11 mouse cellular contexts compared by ENCODE assay signal in genomic region chr2:49621234-49621633, GRCm38 (mm10). TPM values are rescaled to one million over a fixed set of nuclear protein-coding genes. Genes with fewer than 3 reads are reported as not detected.
DNase-seq lines count a peak whose midpoint lies in the region; ATAC-seq and TF ChIP-seq lines count a peak whose summit lies in the region.
"Had no signal": no experiment of that assay in that cellular context is flagged by ENCODE, and none has a peak within 500 bp of the region (broad histone marks: within the 10 kb centered on the region; RNA-seq: fewer than 3 reads in every experiment).

No protein-coding gene starts in this region.

- H3K4me2 ChIP-seq in forebrain, embryonic 16.5 days (ENCODE audit: low read length), result peak overlapping the region; percentile 57
- H3K4me2 ChIP-seq in limb, embryonic 14.5 days (replicated peaks; ENCODE audit: low read depth, low read length, severe bottlenecking), result peak overlapping the region; percentile 89; the same call in 1 of the 2 replicates

- WGBS in forebrain, embryonic 16.5 days, result 26% methylated on average over 1 of the region's 1 CpGs
- 45% methylated on average over 1 of the region's 1 CpGs for WGBS in limb, embryonic 14.5 days

- peaks cover 5% of the 10 kb centered on the region; the same call in 1 of the 2 replicates for H3K36me3 ChIP-seq in forebrain, embryonic 16.5 days (ENCODE audit: control insufficient read depth, insufficient read depth)
- no peaks in the 10 kb centered on the region for H3K36me3 ChIP-seq in limb, embryonic 14.5 days (ENCODE audit: control insufficient read depth, insufficient read depth, low read length)
- H3K36me3 ChIP-seq: heart, embryonic 15.5 days had no signal

- peak overlapping the region; percentile 98 for H3K4me3 ChIP-seq in layer of hippocampus, adult 2 months
- peak overlapping the region; percentile 98 for H3K4me3 ChIP-seq in forebrain, embryonic 16.5 days (replicated peaks; ENCODE audit: low read length)
- no peak overlapping the region for H3K4me3 ChIP-seq in limb, embryonic 14.5 days (replicated peaks; ENCODE audit: low read length)

- no peak for TF ChIP-seq POLR2A in limb, embryonic 14.5 days (IDR thresholded peaks at IDR 0.05; ENCODE audit: borderline replicate concordance, extremely low read depth, insufficient read depth, insufficient read length)

- DNase-seq in layer of hippocampus, adult 2 months (ENCODE audit: low spot score in 2 of 2), result no peak
- DNase-seq in layer of hippocampus, adult 18-20 months (ENCODE audit: low spot score in 2 of 2), result no peak
- no peak for DNase-seq in limb, embryonic 14.5 days (ENCODE audit: low spot score)
- peak; percentile 41 for DNase-seq in retina, postnatal 1 day
- no peak for DNase-seq in ovary, postnatal 10 days (ENCODE audit: low spot score)
- no peak for DNase-seq in gastrocnemius, postnatal 10 days
- no peak for DNase-seq in spleen, adult 12 weeks (ENCODE audit: low spot score)
- DNase-seq: kidney, adult 18-20 months; lung, adult 2 months had no signal

- H3K9ac ChIP-seq in forebrain, embryonic 16.5 days (replicated peaks; ENCODE audit: low read depth, low read length), result peak overlapping the region; percentile 99
- H3K9ac ChIP-seq in limb, embryonic 14.5 days (ENCODE audit: low read depth, low read length, severe bottlenecking), result no peak overlapping the region
- H3K9ac ChIP-seq: heart, embryonic 15.5 days had no signal

- no peaks in the 10 kb centered on the region for H3K9me3 ChIP-seq in forebrain, embryonic 16.5 days (ENCODE audit: control insufficient read depth, low read length)
- H3K9me3 ChIP-seq in limb, embryonic 14.5 days (ENCODE audit: control insufficient read depth, low read length), result no peaks in the 10 kb centered on the region
- H3K9me3 ChIP-seq: heart, embryonic 15.5 days had no signal

- TF ChIP-seq CTCF in layer of hippocampus, adult 2 months (conservative IDR thresholded peaks at IDR 0.05), result no peak

- peaks cover 22% of the 10 kb centered on the region for H3K4me1 ChIP-seq in forebrain, embryonic 16.5 days (replicated peaks; ENCODE audit: control insufficient read depth, insufficient read depth, low read length)
- peaks cover 10% of the 10 kb centered on the region for H3K4me1 ChIP-seq in limb, embryonic 14.5 days (ENCODE audit: control insufficient read depth, insufficient read depth, low read length)

- no peaks in the 10 kb centered on the region for H3K27me3 ChIP-seq in forebrain, embryonic 16.5 days (replicated peaks; ENCODE audit: control insufficient read depth, insufficient read depth, low read length)
- H3K27me3 ChIP-seq in limb, embryonic 14.5 days (ENCODE audit: control insufficient read depth, insufficient read depth, low read length), result no peaks in the 10 kb centered on the region

- ATAC-seq in forebrain, embryonic 16.5 days, result no peak
- ATAC-seq in limb, embryonic 14.5 days (ENCODE audit: low FRiP score, low read depth), result no peak

- peak overlapping the region; percentile 96 for H3K27ac ChIP-seq in layer of hippocampus, adult 2 months
- H3K27ac ChIP-seq in forebrain, embryonic 16.5 days (ENCODE audit: low read length), result peak overlapping the region; percentile 92; the same call in 1 of the 2 replicates
- H3K27ac ChIP-seq in limb, embryonic 14.5 days (replicated peaks; ENCODE audit: low read depth, low read length), result no peak overlapping the region
- H3K27ac ChIP-seq: heart, embryonic 15.5 days had no signal

RNA-seq across cellular contexts. Expression of gene Kif5c, which starts 2.1 kb away (rescaled TPM):
- total RNA-seq in layer of hippocampus, adult 2 months (2021), result 100 to 1,000 TPM; 467 to 553 TPM
- 100 to 1,000 TPM; 504 to 525 TPM for total RNA-seq in layer of hippocampus, adult 18-20 months (2021)
- 173 and 180 TPM in 2 replicates for polyA plus RNA-seq in forebrain, embryonic 16.5 days (2015; fragmentation: Nextera tagmentation; extraction: Ambion mirVana)
- polyA plus RNA-seq in limb, embryonic 14.5 days (2012; rRNA removed), result 4.9 and 5.3 TPM in 2 replicates
- 4.5 and 5.8 TPM in 2 replicates for polyA plus RNA-seq in limb, embryonic 14.5 days (2014; fragmentation: Nextera tagmentation; extraction: Ambion mirVana)
- total RNA-seq in gastrocnemius, postnatal 10 days (2021), result 1 to 10 TPM; 1.1 to 1.5 TPM

Comparison
In these comparisons a context has a peak if more than half of its experiments do, and no peak if none do; other contexts are left out.
1. RNA of gene Kif5c, which starts 2.1 kb away (total RNA-seq): 467 to 553 TPM in layer of hippocampus, adult 2 months and 504 to 525 TPM in layer of hippocampus, adult 18-20 months; 1.1 to 1.5 TPM in gastrocnemius, postnatal 10 days; every median in the first group is over 100 times any median in the second.